Mouse (Mus musculus) gastrocnemius, postnatal 25 days (tissue): ENCODE data around the gene Arhgap42. TPM values are rescaled to one million over a fixed set of nuclear protein-coding genes. Genes with fewer than 3 reads are reported as not detected.
A peak's percentile ranks its signal among the peaks of the same experiment; 100 is the strongest.

ENCODE experiments used
- DNase-seq: peaks from one replicate; pipeline ENCODE4 v3.0.0; 2022
- total RNA-seq, 2 experiments: library from RNA; stranded (reverse); gene quantifications; 1 replicate in 1 of 2; 2 replicates in 1 of 2; pipeline ENCODE4 v1.2.3; 2021

Gene Arhgap42
- total RNA-seq, 2 experiments from 2014 or later, result 4.2 to 6.5 TPM

GRCm38 (mm10) chr9:9210464-9210863 is 28.4 kb downstream of the Arhgap42 start:
- DNase-seq, result no peak

- DNase-seq, result no peak
Observed at GRCm38 (mm10) chr9:9208205-9208604, 30.7 kb downstream of the Arhgap42 start.

- no peak for DNase-seq
Observed at GRCm38 (mm10) chr9:9207251-9207650, 31.6 kb downstream of the Arhgap42 start.

GRCm38 (mm10) chr9:9200827-9201388 is 38.0 kb downstream of the Arhgap42 start:
- DNase-seq, result no peak

- no peak for DNase-seq
Observed at GRCm38 (mm10) chr9:9199170-9199841, 39.6 kb downstream of the Arhgap42 start.

- no peak for DNase-seq
Observed at GRCm38 (mm10) chr9:9198645-9199044, 40.3 kb downstream of the Arhgap42 start.

GRCm38 (mm10) chr9:9196046-9196445 is 42.9 kb downstream of the Arhgap42 start:
- no peak for DNase-seq

GRCm38 (mm10) chr9:9194496-9194895 is 44.4 kb downstream of the Arhgap42 start:
- DNase-seq, result no peak

- DNase-seq, result no peak
Observed at GRCm38 (mm10) chr9:9192716-9193115, 46.2 kb downstream of the Arhgap42 start.

GRCm38 (mm10) chr9:9190835-9191234 is 48.1 kb downstream of the Arhgap42 start:
- DNase-seq, result no peak

- no peak for DNase-seq
Observed at GRCm38 (mm10) chr9:9188167-9188566, 50.7 kb downstream of the Arhgap42 start.

- no peak for DNase-seq
Observed at GRCm38 (mm10) chr9:9177745-9178144, 61.2 kb downstream of the Arhgap42 start.

GRCm38 (mm10) chr9:9174924-9175323 is 64.0 kb downstream of the Arhgap42 start:
- DNase-seq, result no peak

- DNase-seq, result no peak
Observed at GRCm38 (mm10) chr9:9174206-9174605, 64.7 kb downstream of the Arhgap42 start.

GRCm38 (mm10) chr9:9173091-9173490 is 65.8 kb downstream of the Arhgap42 start:
- DNase-seq, result no peak

GRCm38 (mm10) chr9:9171146-9171816 is 67.6 kb downstream of the Arhgap42 start:
- DNase-seq, result no peak

GRCm38 (mm10) chr9:9165641-9166063 is 73.2 kb downstream of the Arhgap42 start:
- DNase-seq, result peak; percentile 51

- no peak for DNase-seq
Observed at GRCm38 (mm10) chr9:9160736-9161135, 78.2 kb downstream of the Arhgap42 start.

- DNase-seq, result no peak
Observed at GRCm38 (mm10) chr9:9158241-9158640, 80.7 kb downstream of the Arhgap42 start.

- DNase-seq, result no peak
Observed at GRCm38 (mm10) chr9:9157425-9157824, 81.5 kb downstream of the Arhgap42 start.

GRCm38 (mm10) chr9:9154636-9155035 is 84.3 kb downstream of the Arhgap42 start:
- DNase-seq, result no peak

- no peak for DNase-seq
Observed at GRCm38 (mm10) chr9:9144301-9145121, 94.4 kb downstream of the Arhgap42 start.

- no peak for DNase-seq
Observed at GRCm38 (mm10) chr9:9143102-9143501, 95.8 kb downstream of the Arhgap42 start.
